Mouse (Mus musculus) ovary, adult 18-20 months (tissue): ENCODE results near the gene Mlxipl.
A peak's percentile ranks its signal among the peaks of the same experiment; 100 is the strongest.
"Not testable (repeated sequence)": the region's sequence is repeated elsewhere in the genome, so short reads cannot be mapped to it uniquely, and the experiment has no call there.

Experiments
- DNase-seq: peaks from one replicate; pipeline ENCODE4 v3.0.0; 2022; ENCODE audit warnings: low spot score, mixed read lengths

Mlxipl gene

DNA sequence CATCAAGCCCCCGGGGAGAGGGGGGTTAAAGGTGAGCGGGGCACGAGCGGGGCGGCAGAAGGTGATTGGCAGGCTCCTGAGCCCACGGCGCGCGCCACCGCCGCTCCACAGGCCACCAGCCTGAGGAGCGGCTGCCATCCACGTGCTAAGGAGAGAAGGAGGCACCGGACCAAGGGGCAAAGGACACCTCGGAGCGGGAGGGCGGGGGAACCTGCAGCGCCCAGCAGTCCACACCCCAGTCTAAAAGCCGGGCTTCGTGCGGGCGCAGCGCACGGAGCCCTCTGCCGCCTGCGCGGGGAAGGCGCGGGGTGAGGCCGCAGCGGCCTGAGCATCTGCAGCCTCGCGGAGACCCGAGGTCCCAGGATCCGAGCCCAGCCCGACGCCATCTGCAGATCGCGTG is at the start of gene Mlxipl:
Gene Mlxipl, plus strand, starts transcription at position 238 of the 400 bp plus-strand sequence.
- DNase-seq = no peak

DNA sequence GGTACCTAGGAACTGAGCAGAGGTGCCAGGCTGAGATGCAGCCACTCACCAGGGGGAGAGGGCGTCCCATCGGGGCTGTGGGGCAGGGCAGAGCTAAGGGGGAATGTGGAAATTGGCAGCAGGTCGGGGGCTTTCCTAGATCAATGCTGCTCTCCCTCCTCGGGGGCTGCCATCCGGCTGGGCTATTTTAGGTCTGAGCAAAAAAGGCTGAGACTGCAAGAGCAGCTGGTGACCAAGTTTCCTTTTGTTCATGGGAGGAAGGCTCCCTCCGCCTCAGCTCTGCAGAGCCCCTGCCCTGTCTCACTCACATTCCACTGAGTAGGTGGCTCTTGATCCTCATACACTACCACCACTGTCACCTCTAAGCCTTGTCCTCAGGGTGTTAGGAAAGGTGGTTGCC is 49.6 kb upstream of the Mlxipl start:
- DNase-seq = no peak

DNA sequence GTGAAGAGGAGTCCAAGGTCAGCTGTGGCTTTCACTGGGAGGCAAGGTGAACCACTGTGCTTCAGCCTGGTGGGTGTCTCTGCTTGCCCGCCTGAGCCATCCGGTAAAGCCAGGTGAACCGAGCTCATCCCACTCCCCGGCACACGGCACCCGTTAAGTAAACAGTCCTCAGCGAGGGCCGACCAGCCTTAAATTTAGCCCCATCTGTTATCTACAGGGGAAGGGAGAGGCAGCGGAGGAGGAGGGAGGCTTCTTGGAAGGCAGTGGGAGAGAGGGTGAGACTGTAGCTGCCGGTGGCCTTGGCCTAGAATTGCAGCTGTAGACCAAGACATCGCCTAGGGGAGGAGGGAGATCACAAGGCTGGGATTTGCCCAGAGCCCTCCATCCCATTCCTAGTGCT is 48.9 kb upstream of the Mlxipl start:
- peak; percentile 85 for DNase-seq

DNA sequence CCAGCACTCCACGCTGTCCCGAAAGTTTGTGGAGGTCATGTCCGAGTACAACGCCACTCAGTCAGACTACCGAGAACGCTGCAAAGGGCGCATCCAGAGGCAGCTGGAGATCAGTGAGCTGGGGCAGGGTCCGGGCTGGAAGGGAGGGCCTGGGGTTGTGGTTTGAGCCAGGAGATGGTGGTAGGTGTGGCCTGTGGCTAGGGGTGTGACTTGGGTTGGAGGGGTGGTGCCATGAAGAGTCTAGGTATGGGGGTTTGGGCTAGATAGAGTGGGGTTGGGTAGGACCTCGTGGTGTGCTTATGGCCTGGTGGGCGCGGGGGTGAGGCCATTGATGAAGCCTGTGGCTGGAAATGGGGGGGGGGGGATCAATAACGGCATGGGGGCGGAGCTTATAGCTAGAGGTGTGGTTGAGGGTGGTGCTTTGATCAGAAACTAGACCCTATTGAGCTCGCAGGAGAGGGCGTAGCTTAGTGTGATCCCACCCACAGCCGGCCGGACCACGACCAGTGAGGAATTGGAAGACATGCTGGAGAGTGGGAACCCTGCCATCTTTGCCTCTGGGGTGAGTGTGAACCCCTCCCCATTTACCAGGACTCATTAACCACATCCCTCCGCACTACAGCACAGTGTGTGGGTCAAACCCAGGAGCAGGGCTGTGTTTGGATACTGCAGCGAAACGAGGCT is 47.4 kb upstream of the Mlxipl start:
- DNase-seq = no peak

DNA sequence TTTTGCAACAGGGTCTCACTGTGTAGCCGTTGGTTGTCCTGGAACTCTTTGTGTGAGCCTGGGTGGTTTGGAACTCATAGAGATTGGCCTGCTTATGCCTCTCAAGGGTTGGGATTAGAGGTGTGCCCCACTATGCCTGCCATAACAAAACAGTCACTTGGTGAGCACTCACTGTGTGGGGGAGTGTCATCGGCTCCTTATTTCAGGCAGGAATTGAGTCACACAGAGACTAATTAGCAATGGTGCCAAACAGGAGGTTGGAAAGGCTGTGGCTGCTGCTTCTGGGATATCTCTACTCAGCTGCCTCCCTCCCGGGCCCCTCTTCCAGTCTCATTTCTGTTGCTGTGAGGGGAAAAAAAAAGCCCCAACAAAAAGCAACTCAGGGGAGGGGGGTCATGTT is 45.1 kb upstream of the Mlxipl start:
- DNase-seq = no peak

DNA sequence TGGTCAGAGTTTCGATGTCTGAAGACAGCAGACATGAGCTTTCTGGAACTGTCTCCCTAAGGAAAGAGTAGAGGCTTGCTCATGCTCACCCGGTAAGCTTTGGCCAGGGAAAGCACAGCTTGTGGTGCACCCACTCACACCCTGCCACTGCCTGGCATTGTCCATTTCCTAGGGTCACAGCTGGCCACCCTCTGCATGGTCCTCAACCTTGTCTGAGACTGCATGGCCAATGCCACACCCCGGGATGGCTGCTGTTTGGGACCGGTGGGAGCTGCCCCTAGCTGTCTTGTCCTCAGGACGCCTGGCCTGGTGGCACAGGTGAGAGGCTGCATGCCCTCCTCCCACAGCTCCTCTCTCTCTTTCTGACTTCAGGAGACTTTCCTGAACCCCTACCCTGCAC is 41.2 kb upstream of the Mlxipl start:
- DNase-seq = no peak

DNA sequence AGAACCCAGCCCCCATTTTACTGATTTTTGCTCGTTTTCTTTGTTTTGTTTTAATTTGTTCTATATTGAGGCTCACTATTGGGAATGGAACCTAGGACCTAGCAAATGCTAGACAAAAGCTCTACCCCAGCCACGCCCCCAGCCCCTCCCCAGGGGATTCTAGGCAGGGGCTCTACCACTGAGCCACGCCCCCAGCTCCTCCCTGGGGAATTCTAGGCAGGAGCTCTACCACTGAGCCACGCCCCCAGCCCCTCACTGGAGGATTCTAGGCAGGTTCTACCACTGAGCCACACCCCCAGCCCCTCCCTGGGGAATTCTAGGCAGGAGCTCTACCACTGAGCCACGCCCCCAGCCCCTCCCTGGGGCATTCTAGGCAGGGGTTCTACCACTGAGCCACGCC is 40.4 kb upstream of the Mlxipl start:
- DNase-seq = not testable (repeated sequence)

DNA sequence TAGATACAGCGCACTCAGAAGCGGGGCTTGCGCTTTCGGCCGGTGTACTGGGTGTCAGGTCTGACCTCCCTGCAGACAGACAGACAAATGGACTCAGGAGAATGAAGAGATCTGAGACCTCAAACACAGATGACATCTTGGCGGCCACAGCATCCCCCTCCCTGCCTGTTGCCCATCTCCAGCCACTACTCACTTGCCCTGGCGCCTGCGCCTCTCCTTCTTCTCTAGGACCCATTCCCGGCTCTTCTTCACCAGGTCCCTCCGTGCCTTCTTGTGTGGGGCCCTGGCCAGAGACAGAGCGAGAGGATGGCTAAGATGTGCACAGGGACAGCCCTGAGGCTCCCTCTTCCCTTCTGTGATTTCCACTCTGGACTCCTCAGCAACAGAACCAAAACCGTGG is 36.3 kb upstream of the Mlxipl start:
- DNase-seq = no peak

DNA sequence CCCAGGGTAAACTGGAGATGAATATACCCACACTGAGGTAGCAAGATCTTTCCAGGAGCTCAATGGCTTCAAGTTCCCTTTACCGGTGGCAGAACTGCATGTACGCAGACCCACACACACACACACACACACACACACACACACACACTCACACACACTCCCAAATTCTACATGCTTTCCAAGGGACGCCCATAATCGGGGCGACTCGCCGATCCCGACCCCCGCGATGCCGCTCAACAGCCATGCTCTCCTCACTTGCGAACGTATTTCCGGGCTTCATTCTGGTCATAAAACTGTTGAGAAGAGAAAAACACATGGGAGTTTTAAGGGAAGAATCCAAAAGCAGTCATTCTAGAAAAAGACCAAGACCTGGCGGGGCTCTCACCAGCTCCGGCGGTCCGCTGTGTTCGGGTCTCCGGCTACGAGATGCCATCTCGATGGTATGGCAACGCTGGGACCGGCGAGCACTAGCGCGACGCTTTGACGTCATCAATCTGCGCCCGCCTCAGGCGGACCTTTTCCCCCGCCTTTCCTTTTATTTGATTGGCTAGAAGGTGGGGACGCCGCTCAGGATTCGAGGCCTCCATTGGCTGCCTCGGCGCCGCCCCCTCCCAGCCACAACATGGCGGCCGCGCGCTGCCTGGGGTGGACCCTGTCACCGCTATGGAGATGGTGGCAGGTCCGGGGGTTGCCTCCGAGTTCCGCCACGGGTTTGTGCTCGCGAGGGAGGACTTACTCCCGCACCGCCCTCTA is 25.9 kb upstream of the Mlxipl start, which contains the start of gene Dnajc30:
Gene Dnajc30, plus strand, starts transcription at position 574 of the 753 bp plus-strand sequence.
- peak; percentile 94 for DNase-seq

DNA sequence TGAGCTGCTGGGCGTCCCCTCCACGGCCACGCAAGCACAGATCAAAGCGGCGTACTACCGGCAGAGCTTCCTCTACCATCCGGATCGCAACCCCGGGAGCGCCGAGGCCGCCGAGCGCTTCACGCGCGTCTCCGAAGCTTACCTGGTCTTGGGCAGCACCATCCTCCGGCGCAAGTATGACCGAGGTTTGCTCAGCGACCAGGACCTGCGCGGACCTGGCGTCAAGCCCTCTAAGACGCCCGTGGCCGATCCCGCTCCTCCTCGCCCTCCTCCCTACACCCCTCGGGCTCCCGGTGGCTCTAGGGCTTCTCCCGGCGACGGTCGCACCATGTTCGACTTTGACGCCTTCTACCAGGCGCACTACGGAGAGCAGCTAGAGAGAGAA is 25.3 kb upstream of the Mlxipl start:
- DNase-seq = no peak

DNA sequence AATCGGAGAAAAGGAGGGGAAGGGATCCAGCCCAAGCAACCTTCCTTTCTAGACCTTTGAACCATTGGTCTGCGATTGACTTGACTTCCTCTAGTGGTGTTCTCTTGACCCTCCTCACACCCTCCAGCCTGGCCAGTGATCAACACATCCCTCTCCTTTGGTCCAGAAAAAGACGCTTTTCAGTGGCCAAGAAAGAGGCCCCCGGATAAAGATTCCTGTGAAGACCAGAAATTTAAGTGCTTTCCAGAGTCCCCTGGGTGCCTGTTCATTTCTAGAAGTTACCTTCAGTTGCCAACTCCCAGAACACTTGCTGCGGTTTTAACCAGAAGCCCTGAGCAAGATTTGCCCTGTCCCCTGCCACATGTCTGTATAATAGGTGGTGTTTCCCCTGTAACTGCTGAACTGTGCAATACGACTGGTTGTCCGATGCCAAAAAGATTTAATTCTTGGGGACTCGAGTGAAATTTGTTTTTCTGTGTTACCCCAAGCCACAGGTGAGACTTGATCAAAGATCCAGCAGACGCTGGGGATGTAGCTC is 24.7 kb upstream of the Mlxipl start, which contains the start of gene Bud23:
Gene Bud23, minus strand, starts transcription at position 51 of the 538 bp plus-strand sequence.
- not testable (repeated sequence) for DNase-seq

DNA sequence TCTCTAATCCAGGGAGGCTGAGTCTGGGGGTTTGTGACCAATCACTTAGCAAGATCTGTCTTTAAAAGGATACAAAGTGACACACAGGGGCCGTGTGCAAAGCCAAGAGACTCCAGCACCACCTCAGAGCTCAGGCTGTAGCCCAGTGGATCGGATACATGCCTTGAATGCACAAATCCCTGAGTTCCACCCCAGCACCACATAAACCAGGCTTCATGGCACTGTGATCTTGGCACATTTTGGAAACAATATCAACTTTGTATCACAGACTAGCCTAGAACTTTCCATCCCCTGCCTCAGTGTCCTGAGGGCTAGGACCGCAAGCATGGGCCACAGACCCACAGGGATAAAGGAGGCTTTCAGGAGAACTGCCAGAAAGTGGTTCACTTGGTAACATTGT is 23.7 kb upstream of the Mlxipl start:
- DNase-seq = no peak

DNA sequence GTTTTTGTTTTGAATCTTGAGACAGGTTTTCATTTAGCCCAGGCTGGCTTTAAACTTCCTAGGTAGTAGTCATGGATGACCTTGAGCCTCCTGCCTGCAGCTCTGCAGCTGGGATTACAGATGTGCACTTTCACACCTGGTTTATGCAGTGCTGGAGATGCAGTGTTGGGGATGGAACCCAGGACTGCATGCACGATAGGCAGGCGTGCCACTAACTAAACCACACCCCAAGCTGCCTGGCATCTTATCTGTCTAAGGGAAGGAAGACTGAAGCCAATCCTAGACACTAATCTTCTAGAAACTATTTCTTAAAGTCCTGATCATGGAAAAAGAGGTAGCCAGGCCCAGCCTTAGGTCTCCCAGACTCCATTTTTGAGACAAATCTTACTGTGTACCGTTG is 19.2 kb upstream of the Mlxipl start:
- DNase-seq = no peak

DNA sequence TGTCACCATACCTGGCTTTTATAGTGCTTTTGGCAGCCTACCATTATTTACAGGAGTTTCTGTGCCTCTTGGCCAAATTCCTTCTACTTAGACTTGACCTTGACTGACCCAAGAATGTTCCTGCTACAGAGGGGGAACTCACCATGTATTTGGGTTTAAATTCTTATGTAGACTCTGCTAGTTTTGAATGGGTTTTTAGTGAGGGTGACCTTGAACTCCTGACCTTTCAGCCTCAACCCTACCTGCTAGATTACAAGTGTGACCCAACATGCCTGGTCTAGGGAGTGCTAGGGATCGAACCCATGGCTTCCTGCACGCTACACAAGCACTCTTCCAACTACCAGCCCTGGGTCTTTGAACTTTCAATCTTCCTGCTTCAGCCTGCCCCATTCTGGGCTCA is 17.6 kb upstream of the Mlxipl start:
- no peak for DNase-seq

DNA sequence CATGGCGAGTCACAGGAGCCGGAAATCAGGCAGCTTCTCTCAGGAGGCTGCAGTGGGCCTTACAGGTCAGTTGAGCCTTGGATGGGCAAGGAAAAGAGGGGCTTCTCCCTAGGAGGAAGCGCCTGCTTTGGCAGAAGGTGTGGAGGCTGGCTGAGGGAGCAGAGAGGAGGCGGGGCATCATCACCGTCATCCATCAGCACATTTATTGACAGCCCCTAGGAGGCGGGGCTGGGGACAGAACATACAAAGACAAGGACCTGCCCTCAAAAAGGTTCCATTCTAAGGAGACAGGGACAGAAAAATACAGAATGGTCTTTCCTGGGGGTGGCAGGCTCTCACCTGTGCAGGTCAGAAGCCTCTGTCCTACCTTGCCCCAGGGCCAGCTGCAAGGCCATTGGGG is 17.0 kb upstream of the Mlxipl start:
- DNase-seq = no peak

DNA sequence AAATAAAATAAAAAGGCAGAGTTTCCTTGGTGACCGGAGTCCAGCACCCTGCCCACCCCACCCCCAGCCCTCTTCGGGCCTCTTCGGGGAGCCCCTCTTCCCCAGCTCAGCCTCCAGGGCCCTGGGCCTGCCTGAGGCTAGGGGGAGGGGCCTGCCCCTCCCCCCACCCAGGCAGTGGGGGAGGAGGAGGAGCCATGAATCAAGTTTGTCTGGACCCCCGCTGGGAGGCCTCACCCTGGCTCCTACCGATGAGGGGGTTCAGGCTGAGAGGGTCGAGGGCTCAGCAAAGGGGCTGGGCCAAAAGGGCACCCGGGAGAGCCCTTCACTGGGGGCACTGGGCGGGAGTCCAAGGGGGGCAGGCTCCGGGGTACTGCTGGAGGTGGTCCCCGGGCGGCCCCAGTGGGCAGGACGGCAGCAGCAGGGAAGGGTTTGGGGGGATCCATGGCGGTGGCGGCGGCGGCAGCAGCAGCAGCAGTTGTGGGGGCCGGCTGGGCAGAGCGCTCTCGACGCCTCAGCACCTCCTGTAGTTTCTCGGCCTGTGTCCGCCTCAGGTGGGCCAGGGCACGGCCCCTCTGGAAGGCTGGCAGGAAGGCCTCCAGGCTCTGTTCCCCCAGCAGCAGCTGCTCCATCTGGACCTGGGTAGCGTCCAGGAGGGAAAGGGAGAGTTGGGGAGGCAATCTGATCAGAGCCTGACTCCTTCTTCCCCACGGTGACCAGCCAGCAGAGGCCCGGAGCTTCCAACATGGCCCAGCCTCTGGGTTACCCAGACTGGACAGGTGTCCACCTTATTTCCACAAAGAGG is 16.1 kb upstream of the Mlxipl start:
- no peak for DNase-seq

DNA sequence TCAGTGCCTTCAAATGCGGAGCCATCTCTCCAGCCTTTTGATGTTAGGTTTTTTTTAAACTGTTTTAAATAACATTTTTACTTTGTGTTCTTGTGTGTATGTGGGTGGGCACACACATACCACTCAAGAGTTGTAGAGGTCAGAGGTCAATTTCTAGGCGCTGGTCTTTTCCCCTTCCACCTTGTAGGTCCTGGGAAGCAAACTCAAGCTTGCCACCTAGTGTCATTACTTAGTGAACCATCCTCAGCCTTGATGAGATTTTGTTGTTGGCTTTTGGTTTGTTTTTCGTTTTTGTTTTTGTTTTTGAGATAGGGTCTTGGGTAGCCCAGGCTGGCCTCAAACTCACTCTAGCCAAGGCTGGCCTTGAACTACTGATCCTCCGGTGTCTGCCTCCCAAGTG is 14.0 kb upstream of the Mlxipl start:
- DNase-seq = no peak

DNA sequence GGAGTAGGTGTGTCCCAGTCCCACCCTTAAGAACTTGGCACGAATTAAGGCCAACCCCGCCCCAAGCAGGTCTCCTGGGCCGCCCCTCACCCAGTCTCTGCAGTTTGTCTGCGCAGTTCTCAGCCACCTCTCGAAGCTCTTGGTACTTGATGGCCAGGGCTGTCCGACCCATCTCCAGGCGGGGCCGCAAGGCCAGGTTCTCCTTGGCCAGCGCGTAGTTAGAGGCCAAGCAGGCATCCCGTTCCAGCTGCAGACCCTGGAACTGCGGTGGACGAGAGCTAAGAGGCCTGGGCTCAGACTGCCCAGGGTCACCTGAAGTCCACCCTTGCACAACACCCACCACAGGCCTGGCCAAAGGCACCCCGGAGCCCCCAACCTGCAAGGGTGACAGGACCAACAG is 13.3 kb upstream of the Mlxipl start:
- DNase-seq = no peak

DNA sequence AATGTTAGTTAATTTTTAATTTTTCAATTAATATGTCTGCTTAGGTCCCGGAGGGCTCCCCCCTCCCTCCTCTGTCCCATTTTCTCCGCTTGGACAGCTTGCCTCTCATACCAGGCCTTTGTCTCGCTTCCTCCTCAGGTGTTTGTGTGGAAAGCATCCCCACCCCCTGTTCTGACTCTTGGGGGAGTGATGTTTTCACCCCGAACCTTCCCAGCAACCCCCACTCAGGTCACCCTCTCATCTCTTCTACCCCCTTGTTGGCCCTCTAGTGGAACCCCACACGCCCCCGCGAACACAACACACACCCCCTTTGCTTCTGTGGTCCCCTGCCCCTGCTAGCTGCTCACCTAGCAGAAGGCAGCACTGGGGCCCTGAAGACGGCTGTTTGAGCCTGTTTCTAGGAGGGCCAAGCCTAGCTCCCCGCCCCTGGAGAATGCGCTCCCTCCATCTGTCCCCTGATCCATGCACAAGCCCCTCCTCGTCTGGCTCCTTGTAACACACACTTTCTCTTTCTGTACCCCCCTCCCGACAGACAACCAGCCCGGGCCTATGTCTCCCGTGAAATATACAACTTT is 12.7 kb upstream of the Mlxipl start:
- no peak for DNase-seq

DNA sequence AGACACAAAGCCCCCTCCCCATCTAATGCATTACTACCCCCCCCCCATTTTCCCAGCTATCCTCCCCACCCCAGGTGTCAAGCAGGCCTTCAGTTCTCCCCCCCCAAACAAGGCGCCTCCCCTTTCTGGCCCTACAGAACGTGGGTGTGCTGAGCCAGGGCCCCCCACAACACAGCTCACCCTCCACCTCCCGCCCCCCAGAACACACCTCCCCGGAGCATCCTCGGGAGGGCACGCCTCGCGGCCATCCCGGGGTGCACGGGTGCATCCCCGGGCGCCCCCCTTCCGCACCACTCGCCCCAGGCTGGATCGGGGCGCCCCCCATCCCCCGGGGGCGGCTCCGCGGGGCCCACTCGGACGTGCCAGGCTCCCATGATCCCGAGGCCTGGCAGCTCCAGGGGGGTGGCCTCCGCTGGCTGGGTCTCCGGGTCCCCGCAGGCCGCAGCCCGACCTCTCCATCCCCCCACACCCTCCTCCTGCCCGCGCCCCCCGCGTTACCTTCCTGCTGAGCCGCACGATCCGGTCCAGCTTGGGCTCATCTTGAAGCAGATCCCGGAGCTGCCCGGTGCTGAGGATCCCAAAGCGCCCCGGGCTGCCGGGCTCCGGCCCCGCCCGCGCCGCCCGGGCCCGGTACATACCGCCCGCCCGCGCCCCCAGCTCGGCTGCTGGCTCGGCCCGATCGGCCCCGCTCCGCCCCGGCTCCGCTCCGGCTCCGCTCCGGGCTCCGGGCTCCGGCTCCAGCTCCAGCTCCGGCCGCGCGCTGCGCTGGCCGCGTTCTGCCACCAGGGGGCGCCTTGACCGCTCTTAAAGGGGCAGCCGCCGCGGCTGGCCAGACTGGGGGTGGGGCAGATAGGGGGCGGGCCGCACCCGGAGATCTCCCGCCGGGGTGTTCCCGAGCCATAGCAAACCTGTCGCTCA is 11.9 kb upstream of the Mlxipl start, which contains the start of gene Vps37d:
Gene Vps37d, minus strand, starts transcription at position 703 of the 918 bp plus-strand sequence.
- peak; percentile 79 for DNase-seq

DNA sequence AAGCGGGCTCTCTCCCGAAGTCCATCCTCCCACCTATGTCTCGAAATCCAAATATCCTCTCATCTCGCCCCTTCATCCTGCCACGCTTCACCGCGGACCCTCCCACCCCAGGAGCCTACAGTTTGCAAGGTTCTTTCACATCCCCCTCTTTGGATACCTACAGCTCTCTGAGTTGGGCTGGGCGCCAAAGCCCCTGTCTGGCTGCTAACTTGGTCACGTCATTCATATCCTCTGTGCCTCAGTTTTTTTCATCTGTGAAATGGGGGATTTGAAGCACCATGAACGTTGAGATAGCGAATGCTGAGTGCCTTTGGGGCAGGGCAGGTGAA is 11.2 kb upstream of the Mlxipl start:
- no peak for DNase-seq
